Mouse (Mus musculus) heart, adult 2 months (tissue): ENCODE measurements around the gene Rap1gap. TPM values are rescaled to one million over a fixed set of nuclear protein-coding genes. Genes with fewer than 3 reads are reported as not detected.

ENCODE experiments used
- DNase-seq, 2 experiments: peaks; one replicate each; pipeline ENCODE4 v3.0.0; 2021
- H3K27ac ChIP-seq: fragments of 200-600 bp; 2 replicates; pipeline ENCODE4 v1.8.1; 2022
- H3K27me3 ChIP-seq: fragments of 200-500 bp; 2 replicates; pipeline ENCODE4 v1.6.1; 2012; ENCODE audit warnings: mild to moderate bottlenecking, low read length, inconsistent platforms, mixed read lengths; ENCODE audit not compliant: control insufficient read depth, insufficient read depth
- H3K36me3 ChIP-seq: fragments of 200-500 bp; 2 replicates; pipeline ENCODE4 v1.6.1; 2012; ENCODE audit warnings: low read length, inconsistent platforms; ENCODE audit not compliant: control insufficient read depth, insufficient read depth
- H3K4me1 ChIP-seq: fragments of 200-500 bp; 2 replicates; pipeline ENCODE4 v1.6.1; 2011; ENCODE audit warnings: low read length; ENCODE audit not compliant: control insufficient read depth, insufficient read depth
- H3K4me3 ChIP-seq: fragments of 200-600 bp; 2 replicates; pipeline ENCODE4 v1.8.1; 2022
- H3K79me2 ChIP-seq: fragments of 200-500 bp; replicated peaks from 2 replicates; pipeline ENCODE4 v1.6.1; 2012; ENCODE audit warnings: mild to moderate bottlenecking, inconsistent platforms, low read length, moderate library complexity, mixed read lengths; ENCODE audit not compliant: control insufficient read depth, insufficient read depth
- H3K9ac ChIP-seq: fragments of 200-500 bp; 2 replicates; pipeline ENCODE4 v1.6.1; 2012; ENCODE audit warnings: low read depth, mild to moderate bottlenecking, control low read depth, inconsistent platforms, low read length, mixed read lengths
- CTCF ChIP-seq: fragments of 200-600 bp; IDR thresholded peaks from 2 replicates; pipeline ENCODE4 v1.8.1; 2022; ENCODE audit warnings: antibody characterized with exemption, mild to moderate bottlenecking, moderate library complexity
- EP300 ChIP-seq: fragments of 200-500 bp; IDR thresholded peaks from 2 replicates; pipeline ENCODE4 v1.6.1; 2011; ENCODE audit warnings: low read depth, low read length, control low read depth; ENCODE audit not compliant: insufficient read depth
- POLR2A ChIP-seq: fragments of 200-500 bp; IDR thresholded peaks from 2 replicates; pipeline ENCODE4 v1.6.1; 2011; ENCODE audit warnings: mild to moderate bottlenecking, low read depth, low read length, control low read depth; ENCODE audit not compliant: insufficient read depth
- WGBS: fragments of 180-500 bp; shearing (Covaris S2); methylation state at CpG from one replicate; pipeline ENCODE4 v1.1.7; 2018; 5-methylcytosine and 5-hydroxymethylcytosine counted together
- intact Hi-C: fragments of 180-260 bp; cut with DNase I; formaldehyde crosslinking; loops from one replicate; pipeline ENCODE4 v1.15.1; 2025
- polyA plus RNA-seq: library from polyadenylated mRNA; depleted of rRNA; stranded (reverse); fragments of >200 nt; gene quantifications from 2 replicates; pipeline ENCODE4 v1.2.3, GENCODE M21; 2012
- total RNA-seq, 2 experiments: library from RNA; stranded (reverse); gene quantifications; 2 replicates each; pipeline ENCODE4 v1.2.3; 2021

The Rap1gap gene
- total and polyA plus RNA-seq, 3 experiments: 14.7 to 35.9 (median 15.6) TPM

DNA sequence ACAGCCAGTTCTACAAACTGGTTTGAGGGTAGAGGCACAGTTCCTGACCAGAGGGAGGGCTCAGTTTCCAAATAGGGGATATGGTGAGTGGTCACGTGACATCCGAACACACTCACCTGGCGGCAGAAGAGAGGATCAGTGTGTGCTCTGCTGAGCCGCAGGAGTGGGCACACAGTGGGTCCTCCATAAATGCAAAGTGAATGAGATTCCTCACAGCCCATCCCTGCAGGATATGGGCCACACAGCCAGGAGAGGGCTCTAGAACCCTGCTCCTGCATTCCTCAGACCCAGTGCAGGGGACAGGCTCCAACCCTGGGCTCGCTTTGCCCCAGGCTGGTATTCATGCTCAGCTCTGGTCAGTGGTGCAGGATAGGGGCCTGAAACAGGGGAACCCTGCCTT, 68.9 kb downstream of the Rap1gap start:
- Histone ChIP-seq H3K27me3 (peaks cover 2% of the 10 kb centered on the region; the same call in 1 of the 2 replicates), H3K27ac (no peak overlapping the region), H3K79me2 (no peaks in the 10 kb centered on the region), H3K9ac (no peak overlapping the region), H3K4me3 (no peak overlapping the region), H3K4me1 (no peaks in the 10 kb centered on the region; the same call in 1 of the 2 replicates), H3K36me3 (no peaks in the 10 kb centered on the region)
- intact Hi-C loops: no loop called here
- no peak for DNase-seq
- 77% methylated on average over 5 of the region's 5 CpGs for WGBS
- TF ChIP-seq POLR2A (no peak), CTCF (peak; percentile 40)

GRCm38 (mm10) chr4:137736220-137736701, 71.7 kb downstream of the Rap1gap start:
- H3K27ac ChIP-seq: no peak overlapping the region
- 51% methylated on average over 11 of the region's 11 CpGs for WGBS
- no peaks in the 10 kb centered on the region for H3K27me3 ChIP-seq
- H3K4me1 ChIP-seq: no peaks in the 10 kb centered on the region
- no peaks in the 10 kb centered on the region for H3K36me3 ChIP-seq
- TF ChIP-seq CTCF (no peak), EP300 (no peak), POLR2A (no peak)
- H3K9ac ChIP-seq: no peak overlapping the region
- no peak overlapping the region for H3K4me3 ChIP-seq
- no peak for DNase-seq
- H3K79me2 ChIP-seq: no peaks in the 10 kb centered on the region
- intact Hi-C loops: no loop called here

- Histone ChIP-seq H3K27me3 (no peaks in the 10 kb centered on the region), H3K4me3 (no peak overlapping the region), H3K36me3 (no peaks in the 10 kb centered on the region), H3K9ac (no peak overlapping the region), H3K4me1 (no peaks in the 10 kb centered on the region), H3K79me2 (no peaks in the 10 kb centered on the region), H3K27ac (no peak overlapping the region)
- DNase-seq: no peak
- TF ChIP-seq CTCF (no peak), POLR2A (no peak), EP300 (no peak)
- 38% methylated on average over 3 of the region's 3 CpGs for WGBS
- intact Hi-C loops: no loop called here
These were observed 73.2 kb downstream of the Rap1gap start for GRCm38 (mm10) chr4:137737760-137738159.

GRCm38 (mm10) chr4:137739151-137739923, 74.8 kb downstream of the Rap1gap start:
- intact Hi-C loops: no loop called here
- no peak for DNase-seq
- WGBS: 49% methylated on average over 9 of the region's 9 CpGs

GRCm38 (mm10) chr4:137740350-137740749, 75.8 kb downstream of the Rap1gap start:
- Histone ChIP-seq H3K4me1 (no peaks in the 10 kb centered on the region), H3K36me3 (no peaks in the 10 kb centered on the region), H3K27ac (no peak overlapping the region), H3K4me3 (no peak overlapping the region), H3K27me3 (no peaks in the 10 kb centered on the region), H3K9ac (no peak overlapping the region), H3K79me2 (no peaks in the 10 kb centered on the region)
- no peak for TF ChIP-seq EP300
- TF ChIP-seq POLR2A: no peak
- no peak for TF ChIP-seq CTCF
- no peak for DNase-seq
- 66% methylated on average over 7 of the region's 7 CpGs for WGBS
- intact Hi-C loops: no loop called here

More at GRCm38 (mm10) chr4:137739151-137739923, 74.8 kb downstream of the Rap1gap start:
- TF ChIP-seq POLR2A: no peak
- no peak for TF ChIP-seq EP300
- TF ChIP-seq CTCF: no peak
- Histone ChIP-seq H3K36me3 (no peaks in the 10 kb centered on the region), H3K79me2 (no peaks in the 10 kb centered on the region), H3K27ac (no peak overlapping the region), H3K27me3 (no peaks in the 10 kb centered on the region), H3K4me3 (no peak overlapping the region), H3K4me1 (no peaks in the 10 kb centered on the region), H3K9ac (no peak overlapping the region)

- intact Hi-C loops: no loop called here
- Histone ChIP-seq H3K27ac (no peak overlapping the region), H3K4me1 (no peaks in the 10 kb centered on the region), H3K79me2 (no peaks in the 10 kb centered on the region), H3K27me3 (no peaks in the 10 kb centered on the region), H3K36me3 (no peaks in the 10 kb centered on the region), H3K9ac (no peak overlapping the region), H3K4me3 (no peak overlapping the region)
- WGBS: 64% methylated on average over 7 of the region's 7 CpGs
- TF ChIP-seq EP300: no peak
- no peak for TF ChIP-seq CTCF
- TF ChIP-seq POLR2A: no peak
- DNase-seq: no peak
These were observed 79.3 kb downstream of the Rap1gap start for GRCm38 (mm10) chr4:137743791-137744190.
